In the genomic region with DNA sequence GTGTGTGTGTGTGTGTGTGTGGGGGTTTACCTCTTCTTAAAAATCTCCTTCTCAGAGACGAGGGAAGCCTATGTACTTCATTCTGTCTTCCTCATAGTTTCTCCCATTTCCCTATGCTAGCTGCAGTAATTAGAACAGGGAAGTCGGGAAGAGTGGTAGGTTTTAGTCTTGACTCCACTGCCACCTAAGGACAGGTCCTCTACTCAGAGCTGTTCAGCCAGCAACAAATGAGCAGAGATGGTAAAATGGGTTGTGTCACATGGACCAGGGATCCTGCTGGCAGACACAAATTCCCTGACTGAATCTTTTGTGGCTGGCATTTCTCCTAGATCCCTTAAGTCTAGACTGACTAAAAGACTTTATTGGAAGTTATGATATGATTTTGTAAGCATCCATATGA, we compare ENCODE assay signal across 22 mouse cellular contexts.
A peak's percentile ranks its signal among the peaks of the same experiment; 100 is the strongest.
DNase-seq lines count a peak whose midpoint lies in the region; ATAC-seq and TF ChIP-seq lines count a peak whose summit lies in the region.
"Had no signal": no experiment of that assay in that cellular context is flagged by ENCODE, and none has a peak within 500 bp of the region (broad histone marks: within the 10 kb centered on the region; RNA-seq: fewer than 3 reads in every experiment).

No protein-coding gene starts in this region.

- DNase-seq in forebrain, postnatal 0 days, result no peak
- DNase-seq in forebrain, embryonic 10.5 days (ENCODE audit: extremely low spot score, low spot score), result no peak
- DNase-seq in kidney, adult 9 months, result peak; percentile 30
- no peak for DNase-seq in liver, postnatal 0 days
- no peak for DNase-seq in liver, embryonic 11.5 days (ENCODE audit: low spot score)
- DNase-seq in frontal cortex, postnatal 25 days (ENCODE audit: low spot score in 2 of 2), result no peak
- DNase-seq: adrenal gland, adult 8-10 months; adrenal gland, postnatal 25 days; cerebellum, adult 18-20 months; cerebellum, postnatal 25 days; gastrocnemius, adult 2 months; gastrocnemius, postnatal 14 days; heart, adult 11 months had no signal

- no peaks in the 10 kb centered on the region; the same call in 1 of the 2 replicates for H3K4me1 ChIP-seq in forebrain, postnatal 0 days (ENCODE audit: insufficient read depth)
- peaks cover 9% of the 10 kb centered on the region; the same call in 1 of the 2 replicates for H3K4me1 ChIP-seq in forebrain, embryonic 10.5 days
- no peaks in the 10 kb centered on the region for H3K4me1 ChIP-seq in kidney, embryonic 14.5 days (ENCODE audit: control insufficient read depth, insufficient read depth, low read length)
- H3K4me1 ChIP-seq in liver, postnatal 0 days (ENCODE audit: insufficient read depth), result no peaks in the 10 kb centered on the region
- no peaks in the 10 kb centered on the region for H3K4me1 ChIP-seq in liver, embryonic 11.5 days (replicated peaks; ENCODE audit: control insufficient read depth, insufficient read depth, low read length)
- H3K4me1 ChIP-seq: embryonic facial prominence, embryonic 12.5 days; embryonic facial prominence, embryonic 15.5 days; forebrain, embryonic 12.5 days; hindbrain, embryonic 12.5 days; hindbrain, embryonic 15.5 days had no signal

- TF ChIP-seq CTCF in forebrain, postnatal 0 days (IDR thresholded peaks at IDR 0.05; ENCODE audit: low read depth), result no peak
- TF ChIP-seq CTCF in liver, postnatal 0 days (IDR thresholded peaks at IDR 0.05; ENCODE audit: low read depth), result peak; percentile 20; the same call in 1 of the 2 replicates

- H3K9me3 ChIP-seq in forebrain, postnatal 0 days (ENCODE audit: low read length), result no peaks in the 10 kb centered on the region
- H3K9me3 ChIP-seq in forebrain, embryonic 10.5 days, result no peaks in the 10 kb centered on the region
- no peaks in the 10 kb centered on the region for H3K9me3 ChIP-seq in kidney, embryonic 14.5 days (ENCODE audit: control insufficient read depth, low read length)
- H3K9me3 ChIP-seq in liver, postnatal 0 days (ENCODE audit: low read length), result no peaks in the 10 kb centered on the region
- no peaks in the 10 kb centered on the region for H3K9me3 ChIP-seq in liver, embryonic 11.5 days (ENCODE audit: control insufficient read depth, low read length)
- H3K9me3 ChIP-seq: embryonic facial prominence, embryonic 12.5 days; embryonic facial prominence, embryonic 15.5 days; forebrain, embryonic 12.5 days; forebrain, embryonic 15.5 days; hindbrain, embryonic 12.5 days; hindbrain, embryonic 15.5 days had no signal

- no peak overlapping the region for H3K27ac ChIP-seq in forebrain, postnatal 0 days (ENCODE audit: low read depth, low read length)
- no peak overlapping the region for H3K27ac ChIP-seq in forebrain, embryonic 10.5 days
- H3K27ac ChIP-seq in kidney, embryonic 14.5 days (ENCODE audit: low read depth, low read length), result no peak overlapping the region
- H3K27ac ChIP-seq in liver, postnatal 0 days (ENCODE audit: low read depth), result no peak overlapping the region
- no peak overlapping the region for H3K27ac ChIP-seq in liver, embryonic 11.5 days (ENCODE audit: low read depth, low read length)
- H3K27ac ChIP-seq: embryonic facial prominence, embryonic 12.5 days; embryonic facial prominence, embryonic 15.5 days; forebrain, embryonic 12.5 days; forebrain, embryonic 15.5 days; gastrocnemius, adult 2 months; hindbrain, embryonic 12.5 days; hindbrain, embryonic 15.5 days had no signal

- H3K4me2 ChIP-seq in forebrain, postnatal 0 days (ENCODE audit: low read depth), result no peak overlapping the region
- no peak overlapping the region for H3K4me2 ChIP-seq in kidney, embryonic 14.5 days (replicated peaks; ENCODE audit: low read depth, low read length)
- no peak overlapping the region for H3K4me2 ChIP-seq in liver, postnatal 0 days (ENCODE audit: low read depth, low read length)
- no peak overlapping the region for H3K4me2 ChIP-seq in liver, embryonic 11.5 days
- H3K4me2 ChIP-seq: embryonic facial prominence, embryonic 12.5 days; embryonic facial prominence, embryonic 15.5 days; forebrain, embryonic 12.5 days; forebrain, embryonic 15.5 days; heart, embryonic 11.5 days; hindbrain, embryonic 12.5 days; hindbrain, embryonic 15.5 days had no signal

- H3K27me3 ChIP-seq in forebrain, postnatal 0 days (ENCODE audit: insufficient read depth, low read length), result no peaks in the 10 kb centered on the region
- H3K27me3 ChIP-seq in forebrain, embryonic 10.5 days (ENCODE audit: poor library complexity, severe bottlenecking), result no peaks in the 10 kb centered on the region
- H3K27me3 ChIP-seq in kidney, embryonic 14.5 days (ENCODE audit: control insufficient read depth, insufficient read depth, low read length), result no peaks in the 10 kb centered on the region
- H3K27me3 ChIP-seq in liver, postnatal 0 days (ENCODE audit: insufficient read depth, low read length), result no peaks in the 10 kb centered on the region
- H3K27me3 ChIP-seq in liver, embryonic 11.5 days (replicated peaks; ENCODE audit: control insufficient read depth, insufficient read depth, low read length), result no peaks in the 10 kb centered on the region
- H3K27me3 ChIP-seq: embryonic facial prominence, embryonic 12.5 days; embryonic facial prominence, embryonic 15.5 days; forebrain, embryonic 12.5 days; forebrain, embryonic 15.5 days; hindbrain, embryonic 12.5 days; hindbrain, embryonic 15.5 days had no signal

- H3K4me3 ChIP-seq in forebrain, postnatal 0 days (ENCODE audit: low read depth, low read length), result no peak overlapping the region
- no peak overlapping the region for H3K4me3 ChIP-seq in forebrain, embryonic 10.5 days
- no peak overlapping the region for H3K4me3 ChIP-seq in kidney, embryonic 14.5 days (ENCODE audit: low read length)
- no peak overlapping the region for H3K4me3 ChIP-seq in liver, postnatal 0 days (ENCODE audit: low read depth, low read length)
- H3K4me3 ChIP-seq in liver, embryonic 11.5 days (ENCODE audit: low read depth, low read length), result no peak overlapping the region
- H3K4me3 ChIP-seq: embryonic facial prominence, embryonic 12.5 days; embryonic facial prominence, embryonic 15.5 days; forebrain, embryonic 12.5 days; forebrain, embryonic 15.5 days; gastrocnemius, adult 2 months; hindbrain, embryonic 12.5 days; hindbrain, embryonic 15.5 days had no signal

- H3K36me3 ChIP-seq in forebrain, postnatal 0 days (ENCODE audit: insufficient read depth), result no peaks in the 10 kb centered on the region
- no peaks in the 10 kb centered on the region for H3K36me3 ChIP-seq in forebrain, embryonic 10.5 days (replicated peaks)
- H3K36me3 ChIP-seq in kidney, embryonic 14.5 days (ENCODE audit: control insufficient read depth, insufficient read depth, low read length), result no peaks in the 10 kb centered on the region
- H3K36me3 ChIP-seq in liver, postnatal 0 days (replicated peaks; ENCODE audit: insufficient read depth, low read length), result no peaks in the 10 kb centered on the region
- no peaks in the 10 kb centered on the region for H3K36me3 ChIP-seq in liver, embryonic 11.5 days (ENCODE audit: control insufficient read depth, insufficient read depth, low read length)
- H3K36me3 ChIP-seq: embryonic facial prominence, embryonic 12.5 days; embryonic facial prominence, embryonic 15.5 days; forebrain, embryonic 12.5 days; forebrain, embryonic 15.5 days; hindbrain, embryonic 12.5 days; hindbrain, embryonic 15.5 days had no signal

- no peak overlapping the region for H3K9ac ChIP-seq in forebrain, postnatal 0 days
- H3K9ac ChIP-seq in kidney, embryonic 14.5 days (ENCODE audit: low read depth, low read length), result no peak overlapping the region
- no peak overlapping the region for H3K9ac ChIP-seq in liver, postnatal 0 days (replicated peaks)
- H3K9ac ChIP-seq in liver, embryonic 11.5 days (ENCODE audit: low read depth, low read length), result no peak overlapping the region
- H3K9ac ChIP-seq: embryonic facial prominence, embryonic 12.5 days; embryonic facial prominence, embryonic 15.5 days; forebrain, embryonic 12.5 days; forebrain, embryonic 15.5 days; hindbrain, embryonic 12.5 days; hindbrain, embryonic 15.5 days had no signal

- TF ChIP-seq EP300 in liver, postnatal 0 days (IDR thresholded peaks at IDR 0.05; ENCODE audit: low read depth), result no peak

- peak; percentile 28; the same call in 1 of the 2 replicates for ATAC-seq in forebrain, postnatal 0 days
- no peak for ATAC-seq in kidney, embryonic 14.5 days (ENCODE audit: low FRiP score, low TSS enrichment)
- ATAC-seq in liver, postnatal 0 days, result no peak
- ATAC-seq in liver, embryonic 11.5 days (replicated peaks; ENCODE audit: low FRiP score), result no peak
- ATAC-seq: CD4-positive, CD25-positive, alpha-beta regulatory T cell, adult 4 months; forebrain, embryonic 15.5 days had no signal

- WGBS in forebrain, postnatal 0 days, result 61% methylated on average over 2 of the region's 2 CpGs
- WGBS in forebrain, embryonic 10.5 days, result 65% methylated on average over 2 of the region's 2 CpGs
- whole genome bisulfite sequencing in kidney, embryonic 14.5 days, result 46% methylated on average over 2 of the region's 2 CpGs
- WGBS in liver, postnatal 0 days (ENCODE audit: insufficient replicate concordance), result 50% methylated on average over 2 of the region's 2 CpGs
- 39% methylated on average over 2 of the region's 2 CpGs for WGBS in liver, embryonic 11.5 days
